Mouse (Mus musculus) stomach, embryonic 15.5 days (tissue): Measurements from ENCODE around the gene Acadm. TPM values are rescaled to one million over a fixed set of nuclear protein-coding genes. Genes with fewer than 3 reads are reported as not detected.

ENCODE experiments used
- ATAC-seq: fragments of 200-750 bp; cut with Nextera tagmentation; 2 replicates; pipeline ENCODE4 v1.8.0; 2017; ENCODE audit warnings: low read depth, moderate number of reproducible peaks, moderate TSS enrichment; ENCODE audit not compliant: insufficient read depth, low FRiP score
- H3K27ac ChIP-seq: fragments of 300-500 bp; sonication (generic); 2 replicates; pipeline ENCODE4 v1.5.1; 2015; ENCODE audit warnings: mild to moderate bottlenecking, inconsistent platforms
- H3K27me3 ChIP-seq: fragments of 300-500 bp; sonication (generic); replicated peaks from 2 replicates; pipeline ENCODE4 v1.6.1; 2015; ENCODE audit warnings: inconsistent platforms
- H3K36me3 ChIP-seq: fragments of 300-500 bp; sonication (generic); 2 replicates; pipeline ENCODE4 v1.6.1; 2015; ENCODE audit warnings: inconsistent platforms
- H3K4me1 ChIP-seq: fragments of 300-500 bp; sonication (generic); 2 replicates; pipeline ENCODE4 v1.6.1; 2015; ENCODE audit warnings: inconsistent platforms
- H3K4me2 ChIP-seq: fragments of 300-500 bp; sonication (generic); 2 replicates; pipeline ENCODE4 v1.6.1; 2015; ENCODE audit warnings: mild to moderate bottlenecking, inconsistent platforms
- H3K4me3 ChIP-seq: fragments of 300-500 bp; sonication (generic); replicated peaks from 2 replicates; pipeline ENCODE4 v1.5.1; 2015; ENCODE audit warnings: inconsistent platforms
- H3K9ac ChIP-seq: fragments of 300-500 bp; sonication (generic); 2 replicates; pipeline ENCODE4 v1.6.1; 2015; ENCODE audit warnings: inconsistent platforms
- H3K9me3 ChIP-seq: fragments of 300-500 bp; sonication (generic); 2 replicates; pipeline ENCODE4 v1.6.1; 2016; ENCODE audit warnings: inconsistent platforms
- WGBS: fragments of 180-500 bp; shearing (Covaris S2); methylation state at CpG from one replicate; pipeline ENCODE4 v1.1.7; 2015; 5-methylcytosine and 5-hydroxymethylcytosine counted together
- polyA plus RNA-seq: library from polyadenylated mRNA; unstranded; fragments of >200 nt; fragmentation: Nextera tagmentation; extraction: Ambion mirVana; gene quantifications from 2 replicates; pipeline ENCODE4 v1.2.1, GENCODE M21; 2015

Acadm gene
- polyA plus RNA-seq, 1 experiment from 2014 or later, result 103 TPM

DNA sequence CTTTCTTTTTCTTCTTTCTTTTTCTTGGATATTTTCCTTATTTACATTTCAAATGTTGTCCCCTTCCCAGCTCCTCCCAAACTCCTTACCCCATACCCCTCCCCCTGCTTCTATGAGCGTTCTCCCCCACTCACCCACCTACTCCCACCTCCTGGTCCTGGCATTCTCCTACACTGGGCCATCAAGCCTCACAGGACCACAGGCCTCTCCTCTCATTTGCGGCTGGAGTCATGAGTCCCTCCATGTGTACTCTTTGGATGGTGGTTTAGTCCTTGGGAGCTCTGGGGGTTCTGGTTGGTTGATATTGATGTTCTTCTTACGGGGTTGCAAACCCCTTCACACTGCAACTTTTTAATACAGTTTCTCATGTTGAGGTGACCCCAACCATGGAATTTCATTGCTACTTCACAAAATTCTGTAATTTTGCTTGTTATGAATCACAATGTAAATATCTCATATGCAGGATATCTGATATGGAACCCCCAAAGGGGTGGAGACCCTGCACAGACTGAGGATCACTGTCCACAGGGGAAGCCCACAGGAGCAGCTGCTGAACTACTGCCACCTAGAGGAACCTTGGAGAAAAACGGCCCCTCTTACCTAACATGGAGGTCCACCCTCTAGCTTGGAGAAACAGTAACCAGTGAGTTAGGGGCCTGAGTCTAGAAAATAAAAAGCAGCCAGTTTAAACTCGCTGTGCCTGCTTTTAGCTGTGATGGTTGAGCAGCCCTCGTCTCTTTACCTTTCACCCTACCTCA, 17.4 kb upstream of the Acadm start:
- Histone ChIP-seq H3K9ac (no peak overlapping the region), H3K9me3 (no peaks in the 10 kb centered on the region), H3K4me1 (no peaks in the 10 kb centered on the region), H3K4me3 (no peak overlapping the region), H3K36me3 (no peaks in the 10 kb centered on the region), H3K27ac (no peak overlapping the region), H3K27me3 (no peaks in the 10 kb centered on the region), H3K4me2 (no peak overlapping the region)
- 74% methylated on average over 6 of the region's 6 CpGs for WGBS
- no peak for ATAC-seq

DNA sequence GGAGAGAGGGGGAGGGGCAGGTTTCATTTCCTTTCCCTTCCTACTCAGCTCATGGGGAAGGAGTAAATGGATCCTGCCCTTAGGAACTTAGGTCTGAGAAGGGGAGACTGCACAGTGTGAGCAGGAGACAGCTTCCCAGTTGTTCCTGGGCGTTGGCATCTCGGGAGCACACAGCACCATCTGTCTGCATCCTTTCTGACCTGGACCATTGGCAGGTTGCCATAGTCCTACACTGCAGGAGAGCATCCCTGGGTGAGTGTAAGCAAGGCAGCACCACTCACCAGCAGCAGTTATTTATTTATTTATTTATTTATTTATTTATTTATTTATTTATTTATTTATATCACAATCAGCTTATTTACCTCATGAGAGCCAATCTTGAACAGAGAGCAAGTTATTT, 16.5 kb upstream of the Acadm start:
- Histone ChIP-seq H3K9ac (no peak overlapping the region), H3K4me3 (no peak overlapping the region), H3K4me1 (no peaks in the 10 kb centered on the region), H3K36me3 (no peaks in the 10 kb centered on the region), H3K27ac (no peak overlapping the region), H3K27me3 (no peaks in the 10 kb centered on the region), H3K9me3 (no peaks in the 10 kb centered on the region), H3K4me2 (no peak overlapping the region)
- 68% methylated on average over 2 of the region's 2 CpGs for WGBS
- ATAC-seq, result no peak

DNA sequence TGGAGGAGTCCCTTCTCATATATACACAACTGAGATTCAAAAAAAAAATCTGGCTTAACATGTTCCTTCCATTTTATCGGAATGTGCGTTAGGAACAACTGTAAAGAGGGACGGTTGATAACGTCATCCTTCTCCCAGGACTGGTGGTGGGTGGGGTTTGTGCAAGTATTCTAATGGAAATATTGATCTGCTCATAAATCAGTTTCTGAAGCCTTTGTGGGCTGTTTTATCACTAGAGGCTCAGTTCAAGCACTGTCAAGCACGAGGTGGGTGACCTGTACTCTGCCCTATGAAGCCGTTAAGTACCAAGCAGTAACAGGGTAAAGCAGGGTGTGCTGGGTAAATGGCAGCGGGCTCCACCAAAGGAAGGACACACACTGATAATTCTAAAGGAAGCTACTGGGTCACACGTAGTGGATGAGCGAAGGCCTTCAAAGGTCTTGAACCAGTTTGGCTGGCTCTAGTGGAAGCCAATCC, 15.3 kb upstream of the Acadm start:
- no peak overlapping the region for H3K4me2 ChIP-seq
- 69% methylated on average over 9 of the region's 9 CpGs for WGBS
- H3K36me3 ChIP-seq, result no peaks in the 10 kb centered on the region
- H3K27me3 ChIP-seq, result no peaks in the 10 kb centered on the region
- H3K9ac ChIP-seq, result no peak overlapping the region
- no peak for ATAC-seq
- no peaks in the 10 kb centered on the region for H3K9me3 ChIP-seq
- H3K27ac ChIP-seq, result no peak overlapping the region
- H3K4me3 ChIP-seq, result no peak overlapping the region
- H3K4me1 ChIP-seq, result no peaks in the 10 kb centered on the region

DNA sequence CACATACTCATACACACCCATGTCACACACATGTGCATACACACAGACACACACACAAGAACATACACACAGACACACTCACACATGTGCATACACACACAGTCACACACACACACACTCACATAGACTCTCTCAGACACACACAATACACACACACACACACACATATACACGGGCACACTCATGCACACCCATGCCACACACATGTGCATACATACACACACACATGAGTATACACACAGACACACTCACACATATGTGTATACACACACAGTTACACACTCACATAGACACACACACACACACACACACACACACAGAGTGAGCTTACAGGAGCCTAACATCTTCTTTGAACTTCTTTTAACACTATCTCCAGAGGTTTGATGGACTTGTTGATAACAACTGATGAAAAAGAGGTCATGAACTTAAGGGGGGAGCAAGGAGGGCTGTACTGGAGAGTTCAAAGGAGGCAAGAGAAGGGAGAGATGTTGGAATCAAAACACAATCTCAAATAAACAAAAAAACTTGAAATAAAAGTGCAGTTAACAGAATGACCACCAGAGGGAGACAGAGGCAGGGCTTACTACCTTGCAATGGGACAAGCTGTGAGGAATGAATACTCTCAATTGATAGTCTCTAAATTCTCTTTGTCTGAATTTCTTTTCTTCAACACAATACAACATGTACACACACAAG, 14.8 kb upstream of the Acadm start:
- H3K4me1 ChIP-seq, result no peaks in the 10 kb centered on the region
- H3K27me3 ChIP-seq, result no peaks in the 10 kb centered on the region
- H3K9me3 ChIP-seq, result no peaks in the 10 kb centered on the region
- ATAC-seq, result peak; percentile 32; the same call in 1 of the 2 replicates
- no peaks in the 10 kb centered on the region for H3K36me3 ChIP-seq
- WGBS, result 96% methylated on average over 1 of the region's 1 CpGs
- no peak overlapping the region for H3K4me2 ChIP-seq
- H3K4me3 ChIP-seq, result no peak overlapping the region
- H3K9ac ChIP-seq, result no peak overlapping the region
- H3K27ac ChIP-seq, result no peak overlapping the region

DNA sequence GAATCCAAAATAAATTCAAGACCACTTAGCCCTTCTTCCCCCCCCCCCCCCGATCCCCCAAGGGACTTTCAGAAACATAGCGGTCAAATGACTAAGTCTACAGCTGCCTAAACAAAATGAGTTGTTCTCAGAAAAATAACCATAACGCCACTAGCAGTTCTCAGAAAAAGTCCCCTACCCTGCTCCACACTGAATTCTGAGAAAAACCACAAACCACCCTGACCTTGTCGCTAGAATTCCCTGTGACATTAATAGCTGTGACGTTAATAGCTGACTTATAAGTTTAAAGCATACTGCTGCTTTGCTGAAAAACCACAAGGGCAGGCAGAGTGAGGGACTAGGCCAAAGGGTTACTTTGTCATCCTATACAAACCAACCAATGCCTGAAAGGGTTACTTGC, 13.5 kb upstream of the Acadm start:
- Histone ChIP-seq H3K9ac (no peak overlapping the region), H3K4me3 (no peak overlapping the region), H3K36me3 (no peaks in the 10 kb centered on the region), H3K27me3 (no peaks in the 10 kb centered on the region), H3K9me3 (no peaks in the 10 kb centered on the region), H3K27ac (no peak overlapping the region), H3K4me2 (no peak overlapping the region), H3K4me1 (no peaks in the 10 kb centered on the region)
- no peak for ATAC-seq
- 78% methylated on average over 5 of the region's 5 CpGs for WGBS

DNA sequence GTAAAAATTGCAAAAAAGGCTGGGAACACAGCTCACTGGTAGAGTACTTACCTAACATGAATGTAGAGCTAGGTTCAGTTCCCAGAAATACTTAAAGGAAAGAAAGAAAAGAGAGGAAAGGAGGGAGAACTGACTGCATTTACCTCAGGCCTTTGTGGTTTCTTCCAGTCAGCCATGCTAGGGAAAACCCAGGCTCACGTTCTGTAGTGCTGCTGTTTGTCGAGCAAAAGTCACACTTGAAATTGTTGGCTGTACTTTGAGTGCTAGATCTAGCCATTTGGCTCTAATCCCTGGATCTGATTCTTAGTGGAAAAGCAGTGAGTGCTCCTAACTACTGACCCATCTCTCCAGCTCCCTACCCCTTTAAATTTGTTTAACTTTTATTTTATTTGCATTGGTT, 3.7 kb upstream of the Acadm start:
- Histone ChIP-seq H3K4me1 (peaks cover 2% of the 10 kb centered on the region; the same call in 1 of the 2 replicates), H3K9ac (no peak overlapping the region), H3K27me3 (no peaks in the 10 kb centered on the region), H3K9me3 (no peaks in the 10 kb centered on the region), H3K4me3 (no peak overlapping the region), H3K36me3 (no peaks in the 10 kb centered on the region), H3K4me2 (no peak overlapping the region), H3K27ac (no peak overlapping the region)
- WGBS, result 66% methylated on average over 2 of the region's 2 CpGs
- ATAC-seq, result no peak

DNA sequence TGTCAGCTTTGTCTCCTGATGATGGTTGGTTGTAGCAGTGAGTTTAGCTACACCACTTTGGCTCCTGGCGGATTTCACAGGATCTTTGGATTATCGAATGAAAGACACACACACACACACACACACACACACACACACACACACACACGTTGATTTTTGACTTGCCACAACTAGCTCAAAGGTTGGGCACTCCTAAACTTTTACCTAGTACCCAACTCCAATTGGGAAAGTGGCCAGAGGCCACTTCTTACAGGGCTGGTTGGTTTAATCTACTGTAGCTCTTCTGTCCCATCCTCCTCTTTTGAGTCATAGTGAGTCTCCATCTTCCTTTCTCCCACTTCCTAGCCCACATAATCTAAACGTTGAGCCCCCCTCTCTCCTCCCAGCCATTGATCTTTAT, 2.8 kb upstream of the Acadm start:
- WGBS, result 68% methylated on average over 4 of the region's 4 CpGs
- no peaks in the 10 kb centered on the region for H3K36me3 ChIP-seq
- no peak overlapping the region for H3K4me2 ChIP-seq
- H3K9me3 ChIP-seq, result no peaks in the 10 kb centered on the region
- peaks cover 9% of the 10 kb centered on the region for H3K4me1 ChIP-seq
- H3K27ac ChIP-seq, result no peak overlapping the region
- H3K4me3 ChIP-seq, result no peak overlapping the region
- no peak for ATAC-seq
- no peak overlapping the region for H3K9ac ChIP-seq
- H3K27me3 ChIP-seq, result no peaks in the 10 kb centered on the region

DNA sequence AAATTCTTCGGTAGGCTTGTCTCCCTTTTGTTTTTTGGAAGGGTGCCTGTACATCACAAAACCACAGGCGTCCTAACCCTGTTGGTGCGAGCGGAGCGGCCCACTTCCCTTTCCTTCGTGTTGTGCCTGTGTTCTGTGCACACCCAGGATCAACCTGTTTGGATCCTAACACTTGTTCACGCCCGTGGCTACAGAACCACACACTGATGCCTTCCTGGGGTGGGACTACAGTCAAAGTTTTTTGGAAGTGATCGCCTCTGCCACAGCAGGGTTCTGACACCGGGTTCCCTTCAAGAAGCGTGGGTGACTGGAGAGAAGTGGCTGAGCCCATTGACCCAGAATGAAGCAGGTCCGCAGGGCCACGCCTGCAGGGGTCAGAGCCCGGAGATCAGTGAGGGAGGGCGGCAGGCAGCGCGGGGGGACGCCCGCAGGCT, 514 bp downstream of the Acadm start:
- WGBS, result 0% methylated on average over 19 of the region's 19 CpGs
- peak overlapping the region; percentile 74 for H3K9ac ChIP-seq
- peak; percentile 54 for ATAC-seq

DNA sequence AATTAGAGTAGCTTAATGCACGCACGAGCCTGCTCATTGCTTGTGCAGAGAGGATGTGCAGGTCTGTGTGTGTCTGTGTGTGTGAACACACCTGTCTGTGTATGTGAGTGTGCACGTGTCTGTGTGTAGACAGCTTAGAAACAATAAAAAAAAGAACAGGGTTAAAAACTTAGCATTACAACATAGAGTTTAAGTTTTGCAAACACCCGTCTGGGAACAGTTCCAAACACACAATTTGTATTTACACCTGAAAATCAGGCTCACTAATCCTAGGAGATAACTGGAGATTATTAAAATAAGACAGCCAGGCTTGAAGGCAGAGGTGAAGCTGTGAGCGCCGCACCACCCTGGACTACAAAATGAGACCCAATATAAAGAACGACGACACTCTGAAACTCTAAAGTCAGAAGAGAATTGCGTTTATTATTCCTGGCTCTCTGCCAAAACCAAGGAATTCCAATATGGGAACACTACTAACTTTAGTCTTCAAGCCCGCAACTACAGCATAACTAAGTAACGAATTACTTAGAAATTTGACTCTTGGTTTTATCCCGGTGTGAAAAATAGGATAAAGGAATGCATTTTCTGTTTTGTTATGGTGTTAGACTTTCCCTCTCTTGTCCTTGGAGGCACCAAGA, 1.3 kb downstream of the Acadm start:
- no peaks in the 10 kb centered on the region for H3K9me3 ChIP-seq
- peak overlapping the region; percentile 74; the same call in 1 of the 2 replicates for H3K9ac ChIP-seq
- H3K4me3 ChIP-seq, result peak overlapping the region; percentile 74
- no peaks in the 10 kb centered on the region for H3K27me3 ChIP-seq
- 15% methylated on average over 12 of the region's 12 CpGs for WGBS
- ATAC-seq, result no peak
- peak overlapping the region; percentile 90; the same call in 1 of the 2 replicates for H3K27ac ChIP-seq
- peak overlapping the region; percentile 72 for H3K4me2 ChIP-seq
- peaks cover 9% of the 10 kb centered on the region for H3K4me1 ChIP-seq
- peaks cover 5% of the 10 kb centered on the region; the same call in 1 of the 2 replicates for H3K36me3 ChIP-seq

More for the DNA sequence above, 514 bp downstream of the Acadm start:
- Histone ChIP-seq H3K4me3 (peak overlapping the region; percentile 74), H3K36me3 (peaks cover 5% of the 10 kb centered on the region; the same call in 1 of the 2 replicates), H3K4me1 (peaks cover 9% of the 10 kb centered on the region), H3K4me2 (peak overlapping the region; percentile 72), H3K27ac (peak overlapping the region; percentile 90), H3K9me3 (no peaks in the 10 kb centered on the region), H3K27me3 (no peaks in the 10 kb centered on the region)

DNA sequence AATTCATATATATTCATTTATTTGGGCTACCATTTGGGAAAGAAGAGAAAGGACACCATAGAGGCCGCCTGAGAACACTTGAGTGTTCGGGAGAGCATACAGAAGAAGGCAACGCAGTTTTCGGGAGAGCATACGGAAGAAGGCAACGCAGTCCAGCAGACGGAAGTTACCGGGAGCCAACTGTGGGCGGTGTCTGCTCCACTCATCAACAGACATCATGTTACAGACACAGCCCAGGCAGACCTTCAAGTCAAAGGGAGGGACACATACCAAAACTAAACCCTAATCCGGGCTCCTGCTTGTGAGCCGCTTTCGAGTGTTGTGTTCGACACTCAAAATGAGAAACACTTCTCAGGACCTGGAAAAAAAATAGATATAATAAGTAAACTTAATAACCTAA, 2.8 kb downstream of the Acadm start:
- H3K4me2 ChIP-seq, result no peak overlapping the region
- H3K9me3 ChIP-seq, result no peaks in the 10 kb centered on the region
- H3K4me1 ChIP-seq, result peaks cover 9% of the 10 kb centered on the region
- no peak overlapping the region for H3K9ac ChIP-seq
- no peaks in the 10 kb centered on the region for H3K27me3 ChIP-seq
- WGBS, result 94% methylated on average over 13 of the region's 13 CpGs
- H3K4me3 ChIP-seq, result no peak overlapping the region
- ATAC-seq, result no peak
- no peak overlapping the region for H3K27ac ChIP-seq
- H3K36me3 ChIP-seq, result peaks cover 5% of the 10 kb centered on the region; the same call in 1 of the 2 replicates

DNA sequence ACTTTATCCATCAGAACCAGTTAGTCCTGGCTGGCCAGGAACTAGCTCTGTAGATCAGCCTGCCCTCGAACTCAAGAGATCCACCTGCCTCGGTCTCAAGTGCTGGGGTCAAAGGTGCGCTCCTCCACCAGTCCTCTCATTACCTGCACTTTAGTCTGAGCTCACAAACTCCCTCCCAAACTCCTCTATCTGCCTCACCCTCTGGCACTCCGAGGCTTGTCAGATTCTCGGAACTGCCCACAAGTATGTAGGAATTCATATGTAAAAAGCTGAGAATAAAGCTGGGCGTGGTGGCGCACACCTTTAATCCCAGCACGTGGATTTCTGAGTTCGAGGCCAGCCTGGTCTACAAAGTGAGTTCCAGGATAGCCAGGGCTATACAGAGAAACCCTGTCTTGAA, 3.9 kb downstream of the Acadm start:
- no peak overlapping the region for H3K4me2 ChIP-seq
- no peak for ATAC-seq
- no peak overlapping the region for H3K27ac ChIP-seq
- peaks cover 9% of the 10 kb centered on the region for H3K4me1 ChIP-seq
- H3K9ac ChIP-seq, result no peak overlapping the region
- 93% methylated on average over 9 of the region's 9 CpGs for WGBS
- H3K27me3 ChIP-seq, result no peaks in the 10 kb centered on the region
- H3K9me3 ChIP-seq, result no peaks in the 10 kb centered on the region
- H3K36me3 ChIP-seq, result peaks cover 5% of the 10 kb centered on the region; the same call in 1 of the 2 replicates
- no peak overlapping the region for H3K4me3 ChIP-seq

DNA sequence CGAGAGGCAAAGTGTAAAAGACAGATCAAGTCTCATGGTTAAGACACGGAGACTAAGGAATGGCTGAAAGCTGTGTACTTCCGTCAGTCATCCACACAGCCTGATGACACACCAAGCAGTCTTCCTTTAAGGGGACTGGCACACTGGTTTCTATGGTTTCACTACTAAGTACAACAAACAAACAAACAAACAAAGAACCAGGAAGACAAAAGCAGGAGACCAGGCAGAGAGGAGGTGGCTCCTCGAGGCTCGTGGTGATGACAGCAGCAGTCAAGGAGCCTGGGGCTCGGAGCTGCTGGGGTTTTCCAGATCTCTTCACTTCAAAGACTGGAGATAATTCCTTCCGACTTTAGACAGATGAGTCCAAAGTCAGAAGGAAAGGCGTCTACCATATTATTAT, 4.4 kb downstream of the Acadm start:
- peaks cover 5% of the 10 kb centered on the region; the same call in 1 of the 2 replicates for H3K36me3 ChIP-seq
- ATAC-seq, result no peak
- peaks cover 9% of the 10 kb centered on the region for H3K4me1 ChIP-seq
- H3K4me3 ChIP-seq, result no peak overlapping the region
- H3K27ac ChIP-seq, result no peak overlapping the region
- H3K9ac ChIP-seq, result no peak overlapping the region
- H3K9me3 ChIP-seq, result no peaks in the 10 kb centered on the region
- 88% methylated on average over 8 of the region's 8 CpGs for WGBS
- H3K4me2 ChIP-seq, result no peak overlapping the region
- no peaks in the 10 kb centered on the region for H3K27me3 ChIP-seq
